Comparison of ENCODE assay signal across 19 mouse cellular contexts in the genomic region with DNA sequence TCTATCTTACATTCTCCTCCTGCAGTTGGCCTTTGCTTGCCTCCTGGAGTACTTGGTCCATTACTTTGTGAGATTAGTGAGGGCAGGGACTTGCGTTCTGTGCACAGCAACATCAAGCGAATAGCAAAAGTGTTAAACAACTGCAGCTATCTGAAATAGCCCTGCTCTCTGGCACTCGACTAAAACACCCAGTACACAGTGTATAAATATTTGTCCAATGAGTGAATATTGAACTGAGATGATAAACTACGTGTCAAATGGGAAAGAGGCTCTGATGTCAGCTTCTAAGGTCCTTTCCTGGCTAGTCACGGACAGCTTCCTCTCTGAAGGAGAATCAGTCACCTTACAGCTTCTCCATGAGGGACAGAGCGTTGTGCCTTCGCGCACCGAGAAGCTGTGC. TPM values are rescaled to one million over a fixed set of nuclear protein-coding genes. Genes with fewer than 3 reads are reported as not detected.
"Had no signal": no experiment of that assay in that cellular context is flagged by ENCODE, and none has a peak within 500 bp of the region (broad histone marks: within the 10 kb centered on the region; RNA-seq: fewer than 3 reads in every experiment).

No protein-coding gene starts in this region.

- DNase-seq: retina, postnatal 1 day; right cerebral cortex, adult 18-20 months; right cerebral cortex, postnatal 14 days; right cerebral cortex, postnatal 25 days; right cerebral cortex, postnatal 4 days; spleen, adult 18-20 months; thymus, adult 18-20 months; thymus, adult 2 months; thymus, postnatal 14 days; thymus, postnatal 25 days; thymus, postnatal 36 days; thymus, postnatal 4 days had no signal

- H3K4me1 ChIP-seq: neural tube, embryonic 12.5 days; neural tube, embryonic 13.5 days; neural tube, embryonic 15.5 days; stomach, embryonic 15.5 days had no signal

- H3K27ac ChIP-seq: neural tube, embryonic 12.5 days; neural tube, embryonic 13.5 days; neural tube, embryonic 15.5 days; stomach, embryonic 15.5 days had no signal

- H3K4me2 ChIP-seq: neural tube, embryonic 12.5 days; neural tube, embryonic 13.5 days; neural tube, embryonic 15.5 days; stomach, embryonic 15.5 days had no signal

- H3K36me3 ChIP-seq: neural tube, embryonic 12.5 days; neural tube, embryonic 13.5 days; neural tube, embryonic 15.5 days; stomach, embryonic 15.5 days had no signal

- H3K9me3 ChIP-seq: neural tube, embryonic 12.5 days; neural tube, embryonic 13.5 days; neural tube, embryonic 15.5 days; stomach, embryonic 15.5 days had no signal

- H3K4me3 ChIP-seq: neural tube, embryonic 12.5 days; neural tube, embryonic 13.5 days; neural tube, embryonic 15.5 days; stomach, embryonic 15.5 days had no signal

- H3K27me3 ChIP-seq: neural tube, embryonic 12.5 days; neural tube, embryonic 13.5 days; neural tube, embryonic 15.5 days; stomach, embryonic 15.5 days had no signal

- H3K9ac ChIP-seq: neural tube, embryonic 12.5 days; neural tube, embryonic 13.5 days; neural tube, embryonic 15.5 days; stomach, embryonic 15.5 days had no signal

RNA-seq across cellular contexts. Expression of a gene that starts 14.2 kb away (rescaled TPM):
- polyA plus RNA-seq: neural tube, embryonic 13.5 days; neural tube, embryonic 14.5 days had no signal

RNA-seq across cellular contexts. Expression of a gene that starts 14.6 kb away (rescaled TPM):
- polyA plus RNA-seq: neural tube, embryonic 12.5 days; neural tube, embryonic 13.5 days; spleen, adult 2 months; stomach, embryonic 14.5 days had no signal

RNA-seq across cellular contexts. Expression of a gene that starts 29.4 kb away (rescaled TPM):
- polyA plus RNA-seq: neural tube, embryonic 12.5 days; neural tube, embryonic 13.5 days; neural tube, embryonic 14.5 days; spleen, adult 2 months had no signal

RNA-seq across cellular contexts. Expression of a gene that starts 31.4 kb away (rescaled TPM):
- polyA plus RNA-seq: spleen, adult 2 months had no signal
